Mouse (Mus musculus): Measurements from ENCODE around the gene Wipi2. TPM values are rescaled to one million over a fixed set of nuclear protein-coding genes. Genes with fewer than 3 reads are reported as not detected.

The Wipi2 gene
- polyA plus RNA-seq, 1 experiment: not detected

DNA sequence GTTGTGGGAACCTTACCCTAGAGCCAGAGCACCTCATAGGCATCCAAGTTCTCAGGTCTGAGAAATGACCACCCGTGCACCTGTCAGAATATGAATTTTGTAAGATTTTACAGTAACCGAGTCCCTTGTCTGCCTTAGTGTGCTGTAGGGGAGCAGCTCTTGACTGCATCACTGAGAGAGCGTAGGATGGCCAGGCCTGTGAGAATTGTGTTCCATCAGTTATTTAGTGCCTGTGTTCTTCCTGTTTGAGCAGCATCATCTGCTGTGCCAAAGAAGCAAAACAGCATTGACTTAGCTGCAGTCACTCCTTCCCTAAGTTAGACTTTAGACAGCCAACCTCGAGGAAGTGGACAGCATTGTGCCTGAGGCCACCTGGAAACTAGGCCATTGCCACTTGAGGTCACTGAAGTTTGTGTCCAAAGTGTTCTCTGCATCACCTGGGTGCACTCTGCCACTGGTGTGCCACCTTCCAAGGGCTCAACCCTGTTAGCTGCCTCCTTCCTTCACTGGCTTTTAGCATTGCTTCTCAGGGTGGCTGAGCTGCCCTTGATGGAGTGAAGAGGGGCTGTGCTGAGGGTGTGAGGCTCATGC lies 22.1 kb downstream of the Wipi2 start:
- H3K4me1 ChIP-seq (ENCODE audit: control insufficient read depth, insufficient read depth, low read length): 0 out of 2 replicates have a peak, but pooled peaks cover 2% of the 10 kb centered on the region
- H3K27ac ChIP-seq (ENCODE audit: insufficient read depth, low read depth, low read length): no peak overlapping the region
- TF ChIP-seq POLR2A (IDR thresholded peaks at IDR 0.05; ENCODE audit: insufficient read depth, low read depth, low read length) (no peak), CTCF (IDR thresholded peaks at IDR 0.05; ENCODE audit: insufficient read depth, low read depth, low read length) (no peak)
- H3K4me3 ChIP-seq (ENCODE audit: insufficient read depth, low read depth, low read length): no peak overlapping the region
- WGBS: 91% methylated on average over 4 of the region's 4 CpGs

DNA sequence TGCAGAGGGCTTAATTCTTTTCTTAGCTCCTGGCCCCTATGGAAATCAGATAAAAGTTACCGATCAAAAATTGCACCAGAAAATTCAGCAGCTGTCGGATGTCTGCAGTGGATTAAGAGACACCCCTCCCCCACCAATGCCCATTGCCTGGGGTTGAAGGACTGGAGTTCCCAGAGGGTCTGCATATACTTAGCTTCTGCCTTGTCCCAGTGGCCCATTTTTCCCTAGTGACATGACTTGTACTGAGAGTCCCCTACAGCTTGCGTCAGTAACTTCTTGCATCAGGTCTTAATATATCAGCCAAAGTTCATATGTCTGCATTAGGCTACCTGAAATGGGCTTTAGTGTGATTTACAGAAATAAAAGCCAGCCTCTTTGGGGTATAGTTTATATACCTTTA lies 22.9 kb downstream of the Wipi2 start:
- TF ChIP-seq CTCF (IDR thresholded peaks at IDR 0.05; ENCODE audit: insufficient read depth, low read depth, low read length) (no peak), POLR2A (IDR thresholded peaks at IDR 0.05; ENCODE audit: insufficient read depth, low read depth, low read length) (no peak)
- Histone ChIP-seq H3K4me1 (ENCODE audit: control insufficient read depth, insufficient read depth, low read length) (0 out of 2 replicates have a peak, but pooled peaks cover 2% of the 10 kb centered on the region), H3K4me3 (ENCODE audit: insufficient read depth, low read depth, low read length) (no peak overlapping the region), H3K27ac (ENCODE audit: insufficient read depth, low read depth, low read length) (no peak overlapping the region)
- WGBS: 76% methylated on average over 3 of the region's 3 CpGs

DNA sequence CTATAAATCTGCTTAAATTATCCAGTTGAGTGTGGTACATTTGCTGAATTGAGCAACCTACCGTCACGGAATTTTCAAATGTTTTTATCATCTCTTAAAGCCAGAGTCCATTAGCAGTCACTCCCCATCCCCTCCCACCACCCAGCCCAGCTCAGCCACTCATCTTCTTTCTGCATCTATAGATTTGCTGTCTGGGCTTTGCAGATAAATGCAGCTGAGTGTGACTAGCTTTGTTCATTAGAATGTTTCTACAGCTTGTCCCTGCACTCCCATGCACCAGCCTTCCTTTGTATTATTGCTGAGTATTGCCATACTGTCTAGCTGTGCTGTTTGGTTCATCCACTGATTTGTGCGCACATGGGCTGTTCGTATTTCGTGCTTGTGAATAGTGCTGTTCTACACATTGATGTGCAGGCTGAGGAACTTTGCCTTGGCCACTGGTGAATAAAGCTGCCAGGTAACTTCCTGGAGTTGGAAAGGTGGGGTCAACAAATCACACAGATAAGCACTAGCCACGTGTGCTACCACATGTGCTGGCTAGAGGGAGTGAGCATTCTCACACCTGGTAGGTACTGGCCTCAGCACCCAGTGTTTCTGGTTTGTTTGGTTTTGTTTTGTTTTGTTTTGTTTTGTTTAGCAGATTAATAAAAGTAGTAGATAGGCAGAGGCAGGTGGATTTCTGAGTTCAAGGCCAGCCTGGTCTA lies 23.4 kb downstream of the Wipi2 start:
- Histone ChIP-seq H3K27ac (ENCODE audit: insufficient read depth, low read depth, low read length) (no peak overlapping the region), H3K4me3 (ENCODE audit: insufficient read depth, low read depth, low read length) (no peak overlapping the region), H3K4me1 (ENCODE audit: control insufficient read depth, insufficient read depth, low read length) (0 out of 2 replicates have a peak, but pooled peaks cover 2% of the 10 kb centered on the region)
- TF ChIP-seq POLR2A (IDR thresholded peaks at IDR 0.05; ENCODE audit: insufficient read depth, low read depth, low read length): no peak
- no peak for TF ChIP-seq CTCF (IDR thresholded peaks at IDR 0.05; ENCODE audit: insufficient read depth, low read depth, low read length)
- 78% methylated on average over 6 of the region's 6 CpGs for WGBS

DNA sequence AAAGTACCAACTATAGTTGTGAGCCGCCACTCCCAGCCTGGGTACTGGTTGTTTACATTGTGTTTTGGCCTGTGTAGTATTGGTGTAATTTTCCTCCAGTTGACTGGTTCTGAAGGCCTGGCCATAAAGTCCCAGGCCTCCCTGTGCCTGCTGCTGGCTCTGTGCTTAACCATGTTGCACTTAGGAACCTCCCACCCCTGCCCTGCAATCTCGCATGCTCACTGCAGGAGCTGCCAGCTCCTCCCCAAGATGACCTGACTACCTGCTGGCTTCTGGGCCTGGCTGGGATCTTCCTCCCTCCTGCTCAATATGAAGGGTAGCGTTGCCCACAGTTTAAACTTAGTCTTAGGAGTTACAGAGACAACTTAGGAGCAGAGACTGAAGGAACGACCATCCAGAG lies 24.8 kb downstream of the Wipi2 start:
- no peak overlapping the region for H3K4me3 ChIP-seq (ENCODE audit: insufficient read depth, low read depth, low read length)
- no peak overlapping the region for H3K27ac ChIP-seq (ENCODE audit: insufficient read depth, low read depth, low read length)
- 0 out of 2 replicates have a peak, but pooled peaks cover 2% of the 10 kb centered on the region for H3K4me1 ChIP-seq (ENCODE audit: control insufficient read depth, insufficient read depth, low read length)
- whole genome bisulfite sequencing: 79% methylated on average over 4 of the region's 4 CpGs
- TF ChIP-seq POLR2A (IDR thresholded peaks at IDR 0.05; ENCODE audit: insufficient read depth, low read depth, low read length) (no peak), CTCF (IDR thresholded peaks at IDR 0.05; ENCODE audit: insufficient read depth, low read depth, low read length) (no peak)

DNA sequence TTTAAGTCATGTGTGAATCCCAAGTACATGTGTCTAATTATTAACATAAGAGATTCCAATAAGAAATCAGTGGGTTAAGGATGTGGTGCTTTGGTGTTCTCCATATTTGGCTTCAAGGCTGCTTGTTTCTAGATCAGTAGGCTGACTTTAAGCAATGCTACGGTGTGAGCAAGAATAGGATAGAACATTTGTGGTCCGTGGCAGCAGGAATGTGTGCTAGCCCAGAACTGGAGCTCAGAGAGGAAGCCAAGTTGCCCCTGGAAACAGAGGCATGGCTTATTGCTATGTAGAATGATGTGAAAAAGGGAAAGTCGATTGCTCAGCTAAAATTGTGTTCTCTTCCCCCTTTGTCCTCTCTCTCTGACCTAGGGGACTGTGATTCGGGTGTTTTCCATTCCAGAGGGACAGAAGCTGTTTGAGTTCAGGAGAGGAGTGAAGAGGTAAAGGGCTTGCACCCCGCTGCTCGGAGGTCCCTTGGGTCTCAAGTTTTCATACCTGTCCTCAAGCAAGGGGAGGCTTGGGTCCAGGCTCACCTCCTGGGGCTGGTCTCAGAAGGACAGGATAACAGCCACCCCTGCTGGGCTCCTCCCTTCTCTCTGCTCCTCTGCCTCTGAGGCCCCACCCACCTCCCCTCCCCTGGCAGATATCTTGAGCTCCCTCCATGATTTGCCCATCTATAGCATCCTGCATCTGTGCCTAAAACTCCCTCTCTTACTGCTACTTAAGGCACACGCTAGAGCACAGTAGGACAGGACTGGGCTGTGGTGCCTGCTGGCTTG lies 33.3 kb downstream of the Wipi2 start:
- no peaks in the 10 kb centered on the region for H3K4me1 ChIP-seq (ENCODE audit: control insufficient read depth, insufficient read depth, low read length)
- no peak overlapping the region for H3K27ac ChIP-seq (ENCODE audit: insufficient read depth, low read depth, low read length)
- H3K4me3 ChIP-seq (ENCODE audit: insufficient read depth, low read depth, low read length): no peak overlapping the region
- WGBS: 68% methylated on average over 7 of the region's 7 CpGs
- TF ChIP-seq CTCF (IDR thresholded peaks at IDR 0.05; ENCODE audit: insufficient read depth, low read depth, low read length): no peak
- no peak for TF ChIP-seq POLR2A (IDR thresholded peaks at IDR 0.05; ENCODE audit: insufficient read depth, low read depth, low read length)

DNA sequence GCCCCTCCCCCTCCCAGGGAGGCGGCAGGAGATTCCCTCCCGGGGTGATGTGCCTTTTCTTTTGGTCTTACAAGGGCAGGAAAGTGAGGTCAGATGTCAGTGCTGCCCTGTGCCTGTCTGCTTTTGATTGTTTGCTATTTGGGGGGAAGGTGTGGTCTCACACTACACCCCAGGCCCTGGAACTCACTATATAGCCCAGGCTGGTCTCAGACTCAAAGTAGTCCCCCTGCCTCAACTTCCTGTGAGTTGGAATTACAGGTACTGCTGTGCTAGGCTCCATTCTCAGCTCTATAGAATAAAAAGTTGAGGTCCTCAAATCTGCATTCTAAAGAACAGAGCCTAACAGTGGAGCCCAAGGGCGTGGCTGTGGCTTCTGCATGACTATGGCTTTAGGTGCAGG lies 40.4 kb downstream of the Wipi2 start:
- no peaks in the 10 kb centered on the region for H3K4me1 ChIP-seq (ENCODE audit: control insufficient read depth, insufficient read depth, low read length)
- no peak overlapping the region for H3K27ac ChIP-seq (ENCODE audit: insufficient read depth, low read depth, low read length)
- no peak overlapping the region for H3K4me3 ChIP-seq (ENCODE audit: insufficient read depth, low read depth, low read length)
- WGBS: 51% methylated on average over 3 of the region's 3 CpGs
- TF ChIP-seq POLR2A (IDR thresholded peaks at IDR 0.05; ENCODE audit: insufficient read depth, low read depth, low read length) (no peak), CTCF (IDR thresholded peaks at IDR 0.05; ENCODE audit: insufficient read depth, low read depth, low read length) (no peak)

DNA sequence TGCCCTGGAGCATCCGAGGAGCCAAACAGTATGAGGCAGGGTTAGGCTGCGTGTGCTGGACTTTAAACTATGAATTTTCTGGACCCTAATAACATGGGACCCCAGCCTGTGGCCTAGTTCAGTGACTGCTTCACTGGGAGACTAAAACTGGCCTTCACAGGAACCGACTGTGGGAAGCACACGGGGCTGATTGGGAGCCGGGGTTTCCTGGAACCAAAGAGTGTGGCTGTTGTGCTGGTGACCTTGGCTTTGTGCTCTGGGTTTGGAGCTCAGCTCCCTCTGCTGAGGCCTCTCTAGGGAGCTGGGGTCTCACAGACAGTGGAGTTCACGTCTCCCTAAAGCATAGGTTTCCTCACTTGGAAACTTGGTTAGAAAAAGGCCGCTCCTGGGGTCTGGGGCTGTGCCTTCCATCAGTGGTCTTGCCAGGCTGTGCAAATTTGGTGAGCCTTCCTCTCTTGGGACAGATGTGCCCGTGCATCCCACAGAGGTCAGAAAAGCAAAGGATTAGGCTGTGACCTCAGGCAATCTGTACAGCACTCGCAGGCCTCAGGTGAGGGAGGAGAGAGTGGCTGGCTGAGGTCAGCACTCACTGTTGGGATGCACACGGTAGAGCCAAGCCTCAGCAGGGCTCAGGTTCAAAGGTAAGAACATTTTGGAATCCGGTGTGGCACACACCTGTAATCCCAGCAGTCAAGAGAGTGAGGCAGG lies 41.2 kb downstream of the Wipi2 start:
- Histone ChIP-seq H3K4me3 (ENCODE audit: insufficient read depth, low read depth, low read length) (no peak overlapping the region), H3K27ac (ENCODE audit: insufficient read depth, low read depth, low read length) (no peak overlapping the region), H3K4me1 (ENCODE audit: control insufficient read depth, insufficient read depth, low read length) (no peaks in the 10 kb centered on the region)
- TF ChIP-seq CTCF (IDR thresholded peaks at IDR 0.05; ENCODE audit: insufficient read depth, low read depth, low read length) (no peak), POLR2A (IDR thresholded peaks at IDR 0.05; ENCODE audit: insufficient read depth, low read depth, low read length) (no peak)
- 85% methylated on average over 11 of the region's 11 CpGs for WGBS

DNA sequence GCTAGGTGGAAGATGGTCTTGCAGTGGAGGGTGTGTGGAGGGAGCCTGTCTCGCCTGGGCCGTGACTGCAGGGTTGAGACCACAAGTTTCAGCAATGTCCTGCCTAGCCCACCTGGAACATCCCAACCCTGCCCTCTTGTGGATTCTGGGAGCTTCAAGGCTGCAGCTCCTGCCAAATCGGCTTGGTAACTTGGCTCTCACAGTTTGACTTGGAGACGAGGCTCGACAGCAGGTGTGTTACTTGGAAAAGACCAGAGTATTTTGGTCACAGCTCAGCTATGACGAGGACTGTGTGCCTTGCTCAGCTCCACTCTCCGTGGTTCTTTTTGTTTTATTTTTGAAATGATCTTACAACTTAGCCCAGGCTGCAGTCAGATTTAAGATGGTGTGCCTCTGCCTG lies 42.2 kb downstream of the Wipi2 start:
- no peaks in the 10 kb centered on the region for H3K4me1 ChIP-seq (ENCODE audit: control insufficient read depth, insufficient read depth, low read length)
- no peak overlapping the region for H3K4me3 ChIP-seq (ENCODE audit: insufficient read depth, low read depth, low read length)
- no peak overlapping the region for H3K27ac ChIP-seq (ENCODE audit: insufficient read depth, low read depth, low read length)
- no peak for TF ChIP-seq CTCF (IDR thresholded peaks at IDR 0.05; ENCODE audit: insufficient read depth, low read depth, low read length)
- TF ChIP-seq POLR2A (IDR thresholded peaks at IDR 0.05; ENCODE audit: insufficient read depth, low read depth, low read length): no peak
- 60% methylated on average over 7 of the region's 7 CpGs for WGBS

All from olfactory bulb, adult 2 months (tissue).